Mouse (Mus musculus): ENCODE measurements around the gene Atp6v1c2. TPM values are rescaled to one million over a fixed set of nuclear protein-coding genes. Genes with fewer than 3 reads are reported as not detected.
A peak's percentile ranks its signal among the peaks of the same experiment; 100 is the strongest.

Atp6v1c2 gene
- total RNA-seq (2012; rRNA removed) (0.34 and 0.42 TPM in 2 replicates), total RNA-seq (2014; rRNA removed) (not detected in 2 replicates), polyA plus RNA-seq (2012; ENCODE audit: insufficient read length, low read depth) (0.19 TPM in 2 replicates)

DNA sequence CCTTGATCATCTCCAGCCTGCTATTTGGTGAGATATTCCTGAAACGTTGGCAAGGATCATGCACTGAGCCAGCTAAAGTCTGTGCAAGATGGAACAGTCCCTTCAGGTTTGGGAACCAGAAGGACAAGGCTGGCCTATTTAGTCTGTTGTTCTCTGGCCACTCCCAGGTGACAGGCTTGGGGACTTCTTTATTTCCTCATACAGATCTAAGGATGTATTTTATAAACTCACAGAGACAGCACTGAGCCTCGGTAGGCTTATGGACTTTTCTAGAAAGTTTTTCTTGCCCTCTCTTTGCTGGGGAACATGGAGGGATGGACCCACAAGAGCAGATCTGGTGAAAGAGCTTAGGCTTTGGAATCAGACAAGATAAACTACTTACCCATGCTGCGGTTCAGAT is at the start of gene Atp6v1c2:
TSS of gene Atp6v1c2 (minus strand) at position 101 of the 400 bp plus-strand sequence.
- TF ChIP-seq JUND (conservative IDR thresholded peaks at IDR 0.05; ENCODE audit: low read depth, low read length) = no peak
- TF ChIP-seq ZKSCAN1 (IDR thresholded peaks at IDR 0.05; ENCODE audit: borderline replicate concordance, low read depth, low read length) = no peak
- TF ChIP-seq SMC3 (IDR thresholded peaks at IDR 0.05; ENCODE audit: low read depth, low read length) = no peak
- no peak for TF ChIP-seq USF1 (IDR thresholded peaks at IDR 0.05; ENCODE audit: low read depth, low read length)
- no peak for TF ChIP-seq MAFK (IDR thresholded peaks at IDR 0.05; ENCODE audit: insufficient replicate concordance, low read length)
- TF ChIP-seq KAT2A (IDR thresholded peaks at IDR 0.05; ENCODE audit: insufficient replicate concordance, low read length) = no peak
- TF ChIP-seq ELF1 (IDR thresholded peaks at IDR 0.05; ENCODE audit: low read depth, low read length) = no peak
- TF ChIP-seq TBP (conservative IDR thresholded peaks at IDR 0.05; ENCODE audit: low read depth, low read length) = no peak
- TF ChIP-seq CHD1 (IDR thresholded peaks at IDR 0.05; ENCODE audit: low read depth, low read length) = no peak
- no peak for TF ChIP-seq CHD2 (IDR thresholded peaks at IDR 0.05; ENCODE audit: low read length)
- TF ChIP-seq HCFC1 (IDR thresholded peaks at IDR 0.05; ENCODE audit: low read depth, low read length) = no peak
- TF ChIP-seq SIN3A (IDR thresholded peaks at IDR 0.05; ENCODE audit: low read length) = no peak
- no peak for TF ChIP-seq JUN (IDR thresholded peaks at IDR 0.05; ENCODE audit: insufficient read depth, low read depth, low read length)
- no peak for TF ChIP-seq MEF2A (IDR thresholded peaks at IDR 0.05; ENCODE audit: borderline replicate concordance, low read depth, low read length)
- no peak for TF ChIP-seq PAX5 (IDR thresholded peaks at IDR 0.05; ENCODE audit: low read length)
- no peak for TF ChIP-seq POLR2A (IDR thresholded peaks at IDR 0.05; ENCODE audit: low read depth, low read length)
- TF ChIP-seq ETS1 (conservative IDR thresholded peaks at IDR 0.05; ENCODE audit: low read depth, low read length) = no peak
- no peak for TF ChIP-seq CTCF (conservative IDR thresholded peaks at IDR 0.05 in 1 of 2, IDR thresholded peaks at IDR 0.05 in 1 of 2; ENCODE audit: low read depth in 2 of 2, low read length in 2 of 2)

GRCm38 (mm10) chr12:17376521-17376920 is 47.4 kb upstream of the Atp6v1c2 start:
- in situ Hi-C loops (cut with MboI; ENCODE audit: low pct_ligation_motif_present, low pct_unique_long_range_greater_than_20kb, low sequenced_read_pairs) = no loop called here
- no peak for DNase-seq (ENCODE audit: extremely low read depth)
- TF ChIP-seq USF2 (conservative IDR thresholded peaks at IDR 0.05; ENCODE audit: low read depth, low read length) (no peak), RCOR1 (conservative IDR thresholded peaks at IDR 0.05; ENCODE audit: low read depth, low read length) (no peak), MAZ (IDR thresholded peaks at IDR 0.05; ENCODE audit: low read depth, low read length) (no peak), TCF12 (IDR thresholded peaks at IDR 0.05; ENCODE audit: low read depth, low read length) (no peak), ZKSCAN1 (IDR thresholded peaks at IDR 0.05; ENCODE audit: borderline replicate concordance, low read depth, low read length) (no peak)

More for the DNA sequence above, at the start of gene Atp6v1c2:
- no peak within 1 kb of the TSS for H3K9ac ChIP-seq (ENCODE audit: insufficient read depth, low read depth)
- DNase-seq (ENCODE audit: extremely low read depth) = no peak
- dilution Hi-C loops (cut with MboI; ENCODE audit: extremely low pct_ligation_motif_present, extremely low pct_unique_long_range_greater_than_20kb, low sequenced_read_pairs) (no loop called here), in situ Hi-C loops (cut with MboI; ENCODE audit: low pct_ligation_motif_present, low pct_unique_long_range_greater_than_20kb, low sequenced_read_pairs) (no loop called here)
- no peak within 1 kb of the TSS for H3K27ac ChIP-seq (ENCODE audit: insufficient read depth, low read depth)
- H3K9me3 ChIP-seq (replicated peaks; ENCODE audit: low read length) = no peaks in the 10 kb centered on the region
- no peaks in the 10 kb centered on the region for H3K36me3 ChIP-seq (replicated peaks in 1 of 2; ENCODE audit: control insufficient read depth in 1 of 2, insufficient read depth in 1 of 2, low read length in 1 of 2)
- peak within 1 kb of the TSS; percentile 9; the same call in 1 of the 2 replicates for H3K4me2 ChIP-seq (ENCODE audit: insufficient read depth, low read depth, poor library complexity, severe bottlenecking)
- H3K4me3 ChIP-seq (replicated peaks in 1 of 3; ENCODE audit: low read depth in 2 of 3, low read length in 2 of 3, poor library complexity in 1 of 3) = no peak within 1 kb of the TSS
- H3K27me3 ChIP-seq (replicated peaks) = peaks cover 8% of the 10 kb centered on the region
- H3K4me1 ChIP-seq (ENCODE audit: control insufficient read depth in 1 of 2, insufficient read depth in 2 of 2) = peaks cover 0 to 5% of the 10 kb centered on the region in 2 experiments; a peak in 3 of 4 replicates
- no peaks in the 10 kb centered on the region for H3K79me2 ChIP-seq (replicated peaks; ENCODE audit: control insufficient read depth, extremely low read depth, insufficient read depth, poor library complexity, severe bottlenecking)

More at GRCm38 (mm10) chr12:17376521-17376920, 47.4 kb upstream of the Atp6v1c2 start:
- H3K27me3 ChIP-seq (replicated peaks) = no peaks in the 10 kb centered on the region
- H3K79me2 ChIP-seq (replicated peaks; ENCODE audit: control insufficient read depth, extremely low read depth, insufficient read depth, poor library complexity, severe bottlenecking) = no peaks in the 10 kb centered on the region
- no peak overlapping the region for H3K9ac ChIP-seq (ENCODE audit: insufficient read depth, low read depth)
- peaks cover 64 to 94% of the 10 kb centered on the region in 2 experiments for H3K36me3 ChIP-seq (replicated peaks in 1 of 2; ENCODE audit: control insufficient read depth in 1 of 2, insufficient read depth in 1 of 2, low read length in 1 of 2)
- H3K4me3 ChIP-seq (replicated peaks in 1 of 3; ENCODE audit: low read depth in 2 of 3, low read length in 2 of 3, poor library complexity in 1 of 3) = no peak overlapping the region
- dilution Hi-C loops (cut with MboI; ENCODE audit: extremely low pct_ligation_motif_present, extremely low pct_unique_long_range_greater_than_20kb, low sequenced_read_pairs) = no loop called here
- H3K27ac ChIP-seq (ENCODE audit: insufficient read depth, low read depth) = no peak overlapping the region
- H3K9me3 ChIP-seq (replicated peaks; ENCODE audit: low read length) = no peaks in the 10 kb centered on the region
- peaks cover 0 to 66% of the 10 kb centered on the region in 2 experiments; a peak in 2 of 4 replicates for H3K4me1 ChIP-seq (ENCODE audit: control insufficient read depth in 1 of 2, insufficient read depth in 2 of 2)
- no peak overlapping the region for H3K4me2 ChIP-seq (ENCODE audit: insufficient read depth, low read depth, poor library complexity, severe bottlenecking)

Measured in CH12.LX (cell line).